Mouse (Mus musculus) testis, postnatal 10 days (tissue): ENCODE results near the gene Afap1.
A peak's percentile ranks its signal among the peaks of the same experiment; 100 is the strongest.

Experiments used
- DNase-seq: peaks from one replicate; pipeline ENCODE4 v3.0.0; 2021; ENCODE audit warnings: low spot score

Afap1 gene

DNA sequence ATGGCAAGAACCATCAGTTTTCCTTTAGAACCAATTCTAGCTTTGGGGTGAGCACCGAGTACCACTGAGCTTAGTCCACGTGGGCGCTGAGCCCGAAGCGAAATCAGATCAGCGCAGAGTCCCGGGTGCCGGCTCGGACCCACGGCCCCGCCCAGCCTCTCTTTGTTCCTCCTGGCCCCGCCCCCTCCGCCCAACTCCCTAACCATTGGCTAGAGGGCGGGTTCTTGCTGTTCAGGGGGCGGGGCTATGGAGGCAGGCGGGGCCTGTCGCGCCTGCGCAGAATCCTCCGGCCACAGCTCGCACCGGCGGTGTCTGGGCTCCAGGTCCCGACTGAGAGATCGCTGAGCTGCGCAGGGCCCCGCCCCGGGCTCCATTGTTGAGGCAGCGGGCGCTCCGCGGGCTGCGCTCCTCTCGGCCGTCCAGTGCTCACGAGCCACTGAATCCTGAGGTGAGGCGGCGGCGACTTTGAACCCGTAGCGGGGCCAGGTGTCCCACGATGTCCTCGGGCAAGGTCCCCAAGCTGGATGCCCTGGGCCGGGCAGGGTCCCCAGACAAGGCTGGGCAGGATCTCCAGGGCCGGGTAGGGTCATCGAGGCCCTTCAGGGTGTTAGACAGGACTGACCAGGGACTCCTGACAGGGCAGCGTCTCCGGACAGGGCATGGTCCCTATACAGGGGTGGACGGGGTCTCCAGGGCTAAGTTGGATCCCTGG, at the start of gene Afap1:
TSS of gene Afap1 (plus strand) at position 227 of the 712 bp plus-strand sequence.
- DNase-seq = peak; percentile 100

DNA sequence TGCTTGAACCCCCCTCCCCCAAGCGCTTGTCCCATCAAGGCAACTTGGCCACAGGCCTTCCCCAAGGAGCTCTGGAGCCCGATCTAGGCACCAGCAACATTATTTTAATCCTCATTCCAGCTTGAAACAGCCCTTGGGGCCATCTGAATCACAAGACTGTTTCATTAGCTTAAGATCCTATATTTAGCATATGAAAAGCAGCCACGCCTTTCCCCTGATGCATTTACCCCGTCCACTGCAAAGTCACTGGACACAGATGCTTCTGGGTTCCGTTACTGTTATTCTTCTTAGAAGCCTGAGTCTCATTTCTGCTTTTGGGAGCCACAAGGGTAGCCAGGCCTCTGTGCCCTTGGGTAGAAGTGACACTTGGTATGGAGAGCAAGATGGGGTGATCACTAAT, 41.6 kb upstream of the Afap1 start:
- no peak for DNase-seq

DNA sequence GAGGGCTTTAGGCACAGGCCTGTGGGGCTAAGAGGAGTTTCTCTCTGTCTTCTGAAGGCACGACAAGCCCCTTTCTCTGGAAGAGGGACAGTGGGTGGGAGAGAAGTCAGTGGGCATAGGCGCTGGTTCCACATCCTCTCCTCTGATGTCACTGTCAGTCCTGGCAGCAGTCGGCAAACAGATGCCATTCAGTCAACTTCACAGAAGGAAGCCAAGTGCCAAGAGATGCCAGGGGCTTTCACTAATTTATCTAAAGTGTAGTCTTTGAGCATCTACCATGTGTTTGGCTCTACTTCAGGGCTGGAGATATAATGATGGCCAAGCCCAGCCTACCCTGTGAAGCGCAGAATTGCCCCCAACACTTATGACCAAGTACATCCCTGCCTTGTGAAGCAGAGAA, 39.7 kb upstream of the Afap1 start:
- DNase-seq = no peak

DNA sequence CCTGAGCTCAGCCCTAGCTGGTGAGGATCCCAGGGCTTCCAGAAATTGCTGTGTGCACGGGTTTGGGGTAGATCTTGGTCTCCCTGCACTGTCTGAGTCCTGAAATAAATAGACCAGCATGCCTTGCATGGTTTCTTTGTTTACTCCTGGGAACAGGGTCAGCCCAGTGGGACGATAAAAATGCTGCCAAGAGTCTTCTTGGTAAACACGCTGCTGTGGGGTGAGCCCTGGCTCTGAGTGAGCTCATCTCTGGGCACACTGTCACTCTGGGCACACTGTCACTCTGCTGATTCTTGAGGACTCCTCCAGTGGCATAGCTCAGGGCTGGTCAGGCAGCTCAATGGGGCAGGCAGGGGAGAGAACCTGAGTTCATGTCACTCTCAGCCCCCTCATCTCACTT, 36.9 kb upstream of the Afap1 start:
- DNase-seq = no peak

DNA sequence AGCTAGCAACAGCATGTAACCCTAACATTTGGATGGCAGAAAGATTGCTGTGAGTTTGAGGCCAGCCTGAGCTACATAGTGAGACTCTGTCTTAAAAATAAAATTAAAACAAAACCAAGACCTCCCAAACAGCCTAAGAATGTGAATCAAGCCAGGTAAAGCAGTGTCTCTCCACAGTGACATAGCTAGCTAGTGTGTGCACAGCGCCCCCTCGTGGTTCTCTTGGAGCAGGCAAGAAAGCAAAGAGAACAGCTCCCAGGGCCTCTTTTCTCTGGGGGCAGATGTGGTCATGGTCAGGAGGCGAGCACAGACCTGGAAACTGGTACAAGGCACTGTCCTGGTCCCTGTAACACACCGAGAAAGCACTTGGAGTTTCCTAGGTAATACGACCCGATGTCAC, 35.0 kb upstream of the Afap1 start:
- DNase-seq = peak; percentile 91

DNA sequence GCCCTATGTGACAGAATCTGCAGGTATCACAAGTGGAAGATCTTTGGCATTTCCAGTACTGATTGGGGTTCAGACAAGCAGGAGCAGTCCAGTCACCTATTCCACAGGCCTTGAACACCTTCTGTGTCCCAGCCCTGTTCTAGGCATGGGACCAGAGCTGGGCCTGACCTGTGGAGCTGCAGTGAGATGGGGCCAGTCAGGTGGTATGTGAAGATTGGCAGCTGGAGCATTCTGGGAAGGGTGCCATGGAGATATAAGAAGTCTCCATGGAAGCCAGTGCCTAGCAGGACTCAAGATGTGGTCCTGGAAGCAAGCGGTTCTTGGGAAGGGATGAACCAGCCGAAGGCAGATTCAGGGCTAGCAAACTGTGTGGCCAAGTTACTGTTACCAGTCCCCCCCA, 31.7 kb upstream of the Afap1 start:
- DNase-seq = no peak

DNA sequence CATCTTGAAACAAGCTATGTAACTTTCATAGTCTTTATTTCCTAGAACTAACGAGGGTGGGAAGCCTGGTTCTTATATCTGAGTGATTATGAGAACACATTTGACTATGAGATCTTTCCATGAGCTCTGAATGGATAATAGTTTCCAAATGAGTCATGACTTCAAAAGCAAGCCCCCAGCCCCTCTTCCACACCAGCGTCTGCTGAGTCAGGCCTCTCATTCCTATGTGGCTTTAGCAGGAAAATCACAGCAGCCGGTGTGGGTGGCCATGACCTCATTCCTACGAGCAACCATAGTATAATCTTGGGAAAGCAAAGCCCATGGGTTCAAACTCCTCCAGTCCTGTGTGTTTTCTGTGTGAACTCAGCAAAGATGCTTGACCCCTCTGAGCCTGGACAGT, 23.1 kb upstream of the Afap1 start:
- DNase-seq = no peak

DNA sequence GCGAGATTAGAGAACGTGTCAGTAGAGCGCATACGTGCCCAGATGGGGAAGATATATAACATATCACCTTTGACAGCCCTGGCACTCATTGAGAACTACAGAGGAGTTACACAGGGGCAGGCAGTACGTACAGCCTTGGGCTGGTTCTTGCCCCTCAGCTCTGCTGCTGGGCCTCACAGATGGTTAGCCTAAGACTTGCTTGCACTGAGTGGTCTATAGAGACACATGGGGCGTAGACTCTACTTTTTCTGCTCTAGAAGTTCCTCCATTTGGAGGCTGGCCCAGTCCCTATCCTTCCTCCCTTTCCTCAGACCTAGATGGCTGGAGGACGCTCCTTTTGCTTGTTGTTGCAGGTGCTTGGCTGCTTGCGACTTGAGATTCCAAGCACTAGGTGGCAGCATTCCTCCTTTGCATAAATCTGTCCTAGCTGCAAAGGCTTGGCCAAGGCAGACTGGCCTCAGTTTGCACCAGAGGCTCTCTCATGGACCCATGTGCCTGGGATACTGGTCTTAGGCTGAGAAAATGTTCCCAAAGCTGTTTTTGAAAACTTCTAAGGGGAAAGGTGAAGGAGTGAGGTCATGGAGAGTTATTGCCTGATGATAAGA, 22.6 kb upstream of the Afap1 start:
- peak; percentile 76 for DNase-seq

DNA sequence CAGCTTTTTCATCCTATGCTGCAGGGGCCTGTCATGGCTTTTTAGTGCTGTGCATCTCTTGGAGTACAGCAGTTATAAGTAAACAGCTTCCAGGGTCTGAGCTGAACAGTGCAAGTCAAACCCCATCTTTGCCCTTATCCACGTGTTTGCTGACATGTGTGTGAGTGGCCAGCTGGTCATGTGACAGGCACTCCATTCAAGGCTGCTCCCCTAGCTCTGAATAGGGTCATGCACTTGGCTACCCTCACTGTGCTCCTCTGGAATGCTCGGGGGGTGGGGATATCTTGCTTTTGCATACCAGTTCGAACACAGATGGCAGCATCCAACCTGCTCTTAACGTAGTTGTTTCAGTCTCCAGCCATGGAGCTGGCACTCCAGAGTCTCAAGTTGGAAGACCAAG, 19.7 kb upstream of the Afap1 start:
- DNase-seq = no peak

DNA sequence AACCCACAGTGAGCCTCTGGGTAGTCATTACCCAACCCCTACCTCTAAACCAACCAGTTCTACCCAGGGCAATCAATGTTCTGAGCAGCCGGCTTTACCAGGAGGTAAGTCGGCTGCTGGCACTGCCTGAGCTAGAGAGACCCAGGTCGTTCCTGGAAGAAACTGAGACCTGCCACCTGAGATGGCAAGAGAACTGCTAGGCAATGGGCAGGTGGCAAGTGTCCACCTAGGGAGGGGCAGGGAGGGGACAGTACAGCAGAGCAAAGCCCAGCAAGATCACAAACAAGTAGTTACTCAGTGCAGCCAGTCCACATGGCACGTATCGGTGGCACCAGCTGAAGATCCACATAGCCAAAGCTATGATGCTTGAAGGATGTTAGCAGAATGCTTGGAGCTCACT, 16.9 kb upstream of the Afap1 start:
- DNase-seq = no peak

DNA sequence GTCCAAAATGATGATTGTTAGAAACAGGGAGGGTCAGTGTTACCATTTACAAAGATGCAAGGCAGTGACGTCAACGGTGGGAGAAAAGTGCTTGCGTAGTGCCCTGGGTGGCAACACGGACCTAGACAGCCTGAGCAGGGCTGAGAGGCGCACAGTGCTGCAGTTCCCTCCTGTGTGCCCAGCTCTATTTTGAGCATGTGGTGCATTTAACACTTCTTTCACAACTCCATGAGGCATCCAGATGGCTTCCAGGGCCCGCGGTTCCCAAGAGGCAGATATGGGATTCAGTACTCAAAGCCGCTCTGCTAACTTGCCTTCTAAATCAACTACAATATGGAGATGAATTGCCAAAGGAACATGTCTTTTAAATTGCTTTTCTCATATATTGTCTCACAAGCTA, 13.9 kb upstream of the Afap1 start:
- no peak for DNase-seq

DNA sequence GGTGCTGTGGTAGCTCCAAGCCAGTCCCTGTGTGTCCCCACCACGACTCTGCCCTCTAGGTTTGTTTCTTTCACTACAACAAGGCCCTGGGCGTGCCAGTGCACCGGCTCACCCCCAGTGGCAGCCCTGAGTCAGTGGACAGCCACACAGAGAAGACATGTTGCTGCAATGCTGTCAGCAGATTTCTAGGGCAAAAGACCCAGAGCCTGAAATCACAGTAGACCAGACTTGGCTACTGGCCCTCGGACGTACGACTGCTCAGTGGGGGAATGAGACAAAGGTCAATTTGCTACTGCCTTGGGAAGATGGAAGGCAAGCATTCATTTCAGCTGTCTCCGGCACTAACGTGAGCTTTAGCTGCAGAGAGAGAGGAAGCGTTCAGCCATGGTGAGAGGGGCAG, 10.7 kb upstream of the Afap1 start:
- DNase-seq = no peak

DNA sequence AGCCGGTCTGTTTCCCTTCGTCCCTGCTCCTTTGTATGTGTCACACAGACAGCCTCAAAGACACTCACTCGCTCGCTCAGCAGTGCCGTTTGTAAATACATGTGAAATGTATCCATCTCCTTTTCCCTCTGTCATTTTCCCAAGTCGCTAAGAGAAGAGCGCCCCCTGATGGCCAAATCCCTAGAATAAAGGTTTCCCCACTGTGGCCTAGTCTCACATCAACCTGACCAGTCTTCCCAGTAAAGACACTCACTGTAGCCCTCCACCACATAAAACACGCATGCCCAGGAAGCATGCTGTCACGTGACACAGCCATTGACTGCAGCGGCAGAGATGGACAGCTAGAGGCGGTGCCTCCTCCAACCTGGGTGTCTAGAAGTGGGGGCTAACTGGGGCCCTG, 8.9 kb upstream of the Afap1 start:
- peak; percentile 81 for DNase-seq

DNA sequence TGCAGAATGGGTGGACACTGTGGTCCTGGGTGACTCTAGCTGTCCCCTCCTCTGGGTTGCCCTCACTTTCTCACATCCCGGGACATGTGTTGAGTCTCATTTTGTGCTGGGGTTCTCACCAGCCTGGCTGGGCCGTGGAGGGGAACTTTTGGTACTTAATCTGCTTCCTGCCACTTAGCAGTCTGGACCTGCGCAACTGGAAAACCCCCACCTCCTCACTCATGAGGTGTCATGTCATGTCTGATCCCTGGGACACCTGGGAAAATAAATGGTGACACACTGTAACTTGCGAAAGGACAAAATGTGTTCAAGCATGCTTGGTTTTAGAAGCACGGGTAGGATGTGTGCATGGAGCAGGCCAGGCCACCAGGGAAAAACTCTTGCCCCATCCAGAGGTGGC, 8.4 kb upstream of the Afap1 start:
- DNase-seq = no peak

DNA sequence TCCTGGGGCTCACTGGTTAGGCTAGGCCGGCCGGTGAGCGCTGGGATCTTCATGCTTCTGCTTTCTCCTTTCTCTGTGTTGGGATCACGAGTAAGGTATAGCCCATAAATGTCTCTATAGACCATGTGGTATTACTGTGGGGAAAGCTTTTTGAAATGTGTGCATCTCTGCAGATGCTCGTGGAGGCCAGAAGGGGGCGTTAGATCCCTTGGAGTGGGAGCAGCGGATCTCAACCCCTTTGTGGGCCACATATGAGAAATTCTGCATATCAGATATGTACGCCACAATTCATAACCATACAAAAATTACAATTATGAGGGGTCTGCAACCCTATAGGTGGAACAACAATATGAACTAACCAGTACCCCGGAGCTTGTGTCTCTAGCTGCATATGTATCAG, 4.2 kb upstream of the Afap1 start:
- no peak for DNase-seq

DNA sequence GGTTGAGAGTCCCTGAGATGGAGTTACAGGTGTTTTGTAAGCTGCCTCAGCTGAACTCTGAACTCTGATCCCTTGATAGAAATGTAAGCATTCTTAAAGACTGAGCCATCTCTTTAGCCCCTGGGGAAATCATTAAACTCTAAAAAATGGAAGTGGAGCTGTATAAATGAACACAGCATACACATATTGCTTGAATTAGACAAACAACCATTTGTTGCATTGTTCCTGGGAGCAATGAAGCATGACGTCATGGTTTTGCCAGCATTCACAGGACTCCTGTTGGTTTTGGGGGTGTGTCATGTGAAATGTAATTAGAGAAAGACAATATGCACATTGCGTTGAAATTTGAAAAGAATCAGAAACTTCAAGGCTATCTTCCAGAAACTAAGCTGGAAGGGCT, 3.5 kb upstream of the Afap1 start:
- no peak for DNase-seq

DNA sequence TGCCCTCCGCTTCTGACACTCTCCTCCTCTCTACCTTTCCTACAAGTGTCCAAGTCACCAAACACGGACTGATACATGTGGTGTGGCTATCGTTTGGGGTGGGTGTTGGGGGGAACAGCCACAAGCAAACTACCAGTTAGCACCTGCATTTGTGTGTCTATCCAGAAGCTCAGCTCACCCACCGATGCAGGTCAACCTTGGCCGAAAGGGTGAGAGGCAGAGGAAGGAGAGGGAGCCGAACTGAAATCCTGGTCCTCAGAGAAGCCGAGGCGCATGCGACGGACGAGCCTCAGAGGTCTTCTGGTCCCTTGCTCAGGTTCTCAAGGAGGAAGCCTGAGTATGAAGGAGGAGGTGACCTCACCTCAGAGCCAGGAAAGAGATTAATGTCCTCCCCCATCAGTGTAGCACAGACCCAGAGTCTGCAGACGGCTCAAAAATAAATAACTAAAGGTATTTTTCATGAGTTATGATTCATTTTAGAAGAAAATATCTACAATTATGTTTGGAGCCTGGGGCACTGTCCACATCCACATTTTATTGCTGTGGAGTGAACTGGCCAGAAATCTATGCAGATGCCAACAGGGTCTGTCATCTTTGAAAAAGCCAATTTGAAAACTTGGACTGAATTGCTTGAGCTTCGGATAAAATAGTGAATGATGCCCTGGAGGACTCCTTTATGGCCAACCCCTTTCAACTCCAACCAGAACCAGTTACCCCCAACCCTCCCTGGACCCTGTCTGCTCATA, 2.0 kb upstream of the Afap1 start:
- no peak for DNase-seq

DNA sequence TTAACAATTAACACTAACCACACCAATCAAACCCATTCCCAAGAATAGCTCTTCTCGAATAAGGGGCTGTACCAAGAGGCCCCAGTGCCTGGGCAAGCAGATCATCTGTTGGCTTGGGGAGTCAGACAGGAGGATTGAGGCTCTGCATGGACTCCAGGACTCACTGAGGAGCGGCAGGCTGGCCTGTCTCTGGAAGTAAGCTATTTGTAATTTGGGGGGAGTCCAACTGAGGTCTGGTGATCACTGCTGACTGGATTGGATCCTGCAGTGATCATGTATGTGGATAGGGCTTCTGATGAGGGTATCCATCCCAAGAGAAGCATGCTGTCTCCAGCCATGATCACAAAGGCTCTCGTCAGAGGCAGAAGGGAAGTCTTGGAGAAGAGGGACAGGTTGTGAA, 756 bp upstream of the Afap1 start:
- DNase-seq = no peak

DNA sequence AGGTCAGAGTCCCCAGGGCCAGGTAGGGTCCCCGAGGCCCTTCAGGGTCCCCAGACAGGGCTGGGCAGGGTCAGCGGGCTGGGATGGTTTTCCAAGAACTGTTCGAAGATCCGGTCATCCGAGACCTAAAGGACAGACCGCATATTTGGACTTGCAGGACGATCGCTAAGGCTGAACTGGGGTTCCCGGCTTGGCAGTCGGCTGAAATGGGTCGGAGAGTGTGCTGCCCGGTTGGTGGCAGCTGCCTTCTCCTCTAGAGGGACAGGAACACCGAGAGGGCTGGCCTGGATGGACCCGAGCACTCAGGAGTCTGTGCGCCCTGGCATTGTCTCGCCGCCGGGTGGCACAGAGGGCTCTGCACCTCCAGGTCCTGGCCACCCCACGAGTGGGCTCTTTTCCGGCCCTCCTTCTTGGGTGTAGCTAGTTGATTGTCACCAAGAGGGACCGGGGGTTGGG, 714 bp downstream of the Afap1 start:
- peak; percentile 78 for DNase-seq

DNA sequence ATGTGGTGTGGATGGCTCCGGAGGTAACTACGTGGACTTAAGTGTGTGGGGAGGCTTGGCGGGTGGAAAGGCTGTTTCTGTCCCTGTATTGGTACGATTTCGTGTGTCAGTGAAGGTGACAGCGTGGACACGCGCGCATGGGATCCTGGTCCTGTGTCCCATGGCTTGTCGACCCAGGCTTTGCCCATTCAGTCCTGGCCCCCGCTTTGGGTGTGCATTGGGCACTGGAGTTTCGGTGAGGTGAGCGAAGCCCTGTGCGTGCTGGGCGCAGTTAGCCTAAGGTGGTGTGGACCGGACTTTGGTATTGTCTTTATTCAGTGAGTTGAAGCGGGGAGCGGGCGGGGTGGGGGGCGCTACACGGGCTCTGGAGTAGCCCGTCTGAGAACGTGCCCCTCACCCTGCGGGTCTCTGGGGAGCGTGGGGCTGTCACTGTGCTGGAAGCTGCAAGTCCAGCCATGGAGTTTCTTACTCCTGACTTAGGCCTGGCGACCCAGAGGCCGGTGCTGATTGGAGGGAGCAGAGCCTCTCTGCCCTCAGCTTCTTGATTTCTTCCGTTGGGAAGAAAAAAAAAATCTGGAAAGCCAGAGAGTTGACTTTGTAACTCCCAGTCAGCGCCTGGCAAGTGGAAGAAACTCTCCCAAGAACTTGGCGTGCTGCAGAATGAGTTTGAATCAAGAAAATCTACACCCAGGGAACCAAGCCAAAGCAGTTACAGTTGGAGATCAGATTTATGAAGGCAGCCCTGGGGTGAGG, 1.4 kb downstream of the Afap1 start:
- peak; percentile 64 for DNase-seq

DNA sequence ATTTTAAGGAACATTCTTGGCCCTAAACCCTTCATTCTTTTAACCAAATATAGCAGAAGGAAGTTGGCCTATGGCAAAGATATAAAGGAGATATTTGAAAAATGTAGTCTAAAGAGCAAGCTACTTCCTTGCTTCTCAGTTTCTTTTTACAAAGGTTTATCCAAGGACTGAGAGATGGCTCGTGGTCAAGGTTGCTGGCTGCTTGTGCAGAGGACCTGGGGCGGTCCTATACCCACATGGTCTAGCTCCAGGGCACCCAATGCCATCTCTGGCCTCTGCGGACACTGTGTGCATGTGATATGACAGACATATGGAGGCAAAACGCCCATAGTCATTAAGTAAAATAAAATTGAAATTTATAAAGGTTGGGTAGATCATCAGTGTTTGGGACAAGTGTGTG, 2.8 kb downstream of the Afap1 start:
- DNase-seq = no peak

DNA sequence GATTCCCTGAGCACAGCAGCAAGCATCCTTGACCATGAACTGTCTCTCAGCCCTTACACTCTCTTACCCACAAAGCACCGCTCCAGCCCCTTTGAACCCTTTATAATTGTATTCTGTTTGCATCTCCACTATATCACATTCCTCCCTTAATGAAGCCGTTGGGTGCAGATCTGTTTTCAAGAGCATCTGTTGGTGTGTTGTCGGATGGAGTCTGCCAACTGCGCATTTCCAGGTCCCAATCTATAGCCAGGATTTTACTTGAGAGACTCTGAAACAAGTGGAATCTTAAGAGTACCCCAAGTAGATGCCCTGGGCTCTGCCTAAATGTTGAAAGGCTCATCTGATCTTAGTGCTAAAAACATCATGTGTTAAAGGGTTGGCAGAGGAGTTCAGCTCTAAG, 3.4 kb downstream of the Afap1 start:
- no peak for DNase-seq

DNA sequence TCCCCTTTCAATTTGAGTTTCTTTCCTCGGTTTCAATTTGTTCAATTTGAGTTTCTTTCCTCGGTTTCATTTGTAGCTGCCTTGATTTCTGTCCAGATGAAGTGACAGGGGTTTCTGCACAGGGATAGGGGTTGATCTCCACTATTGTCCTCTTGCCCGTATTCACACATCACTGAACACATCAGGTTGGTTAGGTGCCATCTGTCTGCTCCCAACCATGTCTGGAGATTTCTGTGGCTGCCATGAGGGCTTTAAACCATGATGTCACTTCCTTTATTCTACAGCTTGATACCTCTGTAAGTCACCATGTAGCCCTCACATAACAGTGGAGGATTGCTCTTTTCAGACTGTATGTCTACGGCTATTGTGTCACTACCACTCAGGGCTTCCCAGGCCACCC, 4.0 kb downstream of the Afap1 start:
- DNase-seq = no peak
